Mouse (Mus musculus): ENCODE results near the gene Abhd14a. TPM values are rescaled to one million over a fixed set of nuclear protein-coding genes. Genes with fewer than 3 reads are reported as not detected.

Gene Abhd14a
- polyA plus RNA-seq, 1 experiment from 2014 or later, result 55.5 TPM

DNA sequence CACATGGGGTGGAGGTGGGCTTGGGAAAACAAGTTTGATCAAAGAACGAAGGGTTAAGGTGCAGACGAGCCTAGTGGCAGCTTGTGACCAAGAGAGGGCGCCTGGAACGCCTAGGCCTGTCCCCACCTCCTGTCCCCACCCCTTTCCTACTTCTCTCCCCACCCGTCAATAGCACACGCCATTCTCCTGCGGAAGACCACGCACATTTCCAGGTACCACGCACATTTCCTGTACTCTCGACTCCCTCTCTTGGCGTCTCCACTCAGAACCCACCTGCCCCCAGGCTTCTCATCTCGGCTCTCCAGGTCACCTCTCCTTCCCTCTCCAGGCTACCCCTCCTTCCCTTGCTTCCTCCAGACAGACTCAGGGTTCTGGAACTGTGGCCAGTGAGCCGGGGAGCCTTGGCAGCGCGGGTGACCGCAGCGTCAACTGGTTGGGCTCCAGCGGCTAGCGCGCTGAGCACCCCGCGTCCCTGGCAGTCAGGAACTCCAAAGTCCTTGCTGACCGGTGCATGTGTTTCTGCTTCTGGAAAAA is 1.1 kb upstream of the Abhd14a start:
- peak overlapping the region; percentile 57 for H3K4me3 ChIP-seq (replicated peaks)
- no peaks in the 10 kb centered on the region for H3K27me3 ChIP-seq
- peaks cover 83% of the 10 kb centered on the region for H3K4me1 ChIP-seq
- H3K9me3 ChIP-seq (replicated peaks), result no peaks in the 10 kb centered on the region
- peak overlapping the region; percentile 65 for H3K9ac ChIP-seq
- peak; percentile 50; the same call in 1 of the 2 replicates for ATAC-seq (replicated peaks; ENCODE audit: low FRiP score)
- WGBS, result under 1% methylated on average over 23 of the region's 23 CpGs
- H3K27ac ChIP-seq, result peak overlapping the region; percentile 87
- no peaks in the 10 kb centered on the region for H3K36me3 ChIP-seq
- peak overlapping the region; percentile 82 for H3K4me2 ChIP-seq

DNA sequence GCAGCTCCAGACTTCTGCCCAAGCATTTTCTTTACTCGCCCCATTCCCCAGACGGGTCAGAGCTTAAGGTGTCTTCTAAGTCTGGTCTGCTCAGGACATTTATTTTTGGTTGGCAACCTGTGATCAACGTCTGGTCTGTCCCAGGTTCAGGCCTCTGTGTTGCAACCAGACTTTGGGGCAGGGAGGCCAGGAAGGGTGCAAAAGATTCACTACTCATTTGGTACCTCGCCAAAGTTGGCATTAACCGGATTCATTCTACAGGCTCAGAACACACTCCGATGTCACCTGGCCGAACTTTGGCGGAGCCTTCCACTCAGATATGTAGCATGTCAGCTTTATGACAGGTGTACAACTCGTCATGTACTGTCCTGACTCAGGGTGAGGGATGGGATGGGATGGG is 473 bp upstream of the Abhd14a start:
- WGBS, result 37% methylated on average over 9 of the region's 9 CpGs
- H3K27me3 ChIP-seq, result no peaks in the 10 kb centered on the region
- peaks cover 79% of the 10 kb centered on the region for H3K4me1 ChIP-seq
- no peaks in the 10 kb centered on the region for H3K9me3 ChIP-seq (replicated peaks)
- H3K9ac ChIP-seq, result peak overlapping the region; percentile 65
- H3K4me3 ChIP-seq (replicated peaks), result peak overlapping the region; percentile 57
- peak; percentile 4; the same call in 1 of the 2 replicates for ATAC-seq (replicated peaks; ENCODE audit: low FRiP score)
- peak overlapping the region; percentile 87 for H3K27ac ChIP-seq
- H3K36me3 ChIP-seq, result no peaks in the 10 kb centered on the region
- peak overlapping the region; percentile 82 for H3K4me2 ChIP-seq

DNA sequence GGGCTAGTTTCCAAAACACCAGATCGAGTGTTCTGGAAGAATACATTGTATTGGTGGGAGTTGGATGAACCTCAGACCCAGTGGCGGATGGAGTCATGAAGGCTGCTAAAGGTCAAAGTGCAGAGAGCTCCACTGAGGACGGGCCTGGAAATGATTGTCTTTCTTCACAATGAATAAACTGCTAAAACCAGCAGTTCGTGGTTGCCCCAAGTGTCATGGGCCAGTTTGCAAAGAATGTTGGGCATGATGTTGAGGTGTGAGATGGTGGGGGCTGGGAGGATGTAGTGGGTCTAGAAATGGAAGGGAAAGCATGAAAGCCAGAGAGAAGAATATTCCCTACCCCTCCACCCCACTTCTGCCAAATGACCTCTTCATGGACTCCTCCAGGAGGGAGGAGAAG is 2.6 kb downstream of the Abhd14a start:
- no peak for ATAC-seq (replicated peaks; ENCODE audit: low FRiP score)
- Histone ChIP-seq H3K9ac (no peak overlapping the region), H3K4me3 (replicated peaks) (no peak overlapping the region), H3K27me3 (no peaks in the 10 kb centered on the region), H3K36me3 (peaks cover 12% of the 10 kb centered on the region; the same call in 1 of the 2 replicates), H3K4me2 (no peak overlapping the region), H3K9me3 (replicated peaks) (no peaks in the 10 kb centered on the region), H3K27ac (0 out of 2 replicates have a peak overlapping the region, but pooled peaks have one; percentile 32), H3K4me1 (peaks cover 48% of the 10 kb centered on the region)
- WGBS, result 58% methylated on average over 4 of the region's 4 CpGs

DNA sequence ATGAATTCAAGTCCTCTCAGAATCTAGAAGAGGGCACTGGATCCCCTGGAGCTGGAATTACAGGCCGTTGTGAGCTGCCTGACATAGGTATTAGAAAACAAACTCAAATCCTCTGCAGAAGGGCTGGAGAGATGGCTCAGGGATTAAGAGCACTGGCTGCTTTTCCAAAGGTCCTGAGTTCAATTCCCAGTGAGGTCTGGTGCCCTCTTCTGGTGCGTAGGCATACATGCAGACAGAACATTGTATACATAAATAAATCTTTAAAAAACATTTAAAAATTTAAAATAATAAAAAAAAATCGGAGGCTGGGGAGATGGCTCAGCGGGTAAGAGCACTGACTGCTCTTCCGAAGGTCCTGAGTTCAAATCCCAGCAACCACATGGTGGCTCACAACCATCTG is 4.8 kb downstream of the Abhd14a start:
- ATAC-seq (replicated peaks; ENCODE audit: low FRiP score), result no peak
- Histone ChIP-seq H3K27me3 (no peaks in the 10 kb centered on the region), H3K4me1 (peaks cover 39% of the 10 kb centered on the region), H3K4me2 (no peak overlapping the region), H3K36me3 (peaks cover 12% of the 10 kb centered on the region; the same call in 1 of the 2 replicates), H3K27ac (no peak overlapping the region), H3K9me3 (replicated peaks) (no peaks in the 10 kb centered on the region), H3K9ac (no peak overlapping the region), H3K4me3 (replicated peaks) (no peak overlapping the region)
- 78% methylated on average over 5 of the region's 5 CpGs for WGBS

DNA sequence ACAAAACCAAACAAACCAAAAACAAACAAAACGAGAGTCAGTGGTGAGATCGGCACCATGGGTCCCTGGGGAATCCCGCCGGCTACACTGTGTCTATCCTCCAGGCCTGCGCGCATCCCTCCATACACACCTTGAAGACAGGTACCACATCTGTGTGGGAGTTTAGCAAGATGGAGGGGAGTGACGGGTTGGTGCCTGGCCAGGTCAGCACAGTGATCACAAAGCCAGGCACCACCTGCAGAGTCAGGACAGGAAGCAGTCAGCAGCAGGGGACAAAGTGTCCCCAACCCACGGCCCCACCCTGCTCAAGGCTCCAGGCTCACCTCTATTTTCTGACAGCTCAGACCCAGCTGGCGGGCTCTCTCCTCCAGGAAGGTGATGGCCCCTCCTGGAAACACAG is 10.9 kb downstream of the Abhd14a start:
- Histone ChIP-seq H3K36me3 (peaks cover 41% of the 10 kb centered on the region), H3K27ac (no peak overlapping the region), H3K9me3 (replicated peaks) (no peaks in the 10 kb centered on the region), H3K9ac (no peak overlapping the region), H3K4me2 (no peak overlapping the region), H3K4me3 (replicated peaks) (no peak overlapping the region), H3K27me3 (no peaks in the 10 kb centered on the region), H3K4me1 (peaks cover 39% of the 10 kb centered on the region)
- 75% methylated on average over 9 of the region's 9 CpGs for WGBS
- no peak for ATAC-seq (replicated peaks; ENCODE audit: low FRiP score)

DNA sequence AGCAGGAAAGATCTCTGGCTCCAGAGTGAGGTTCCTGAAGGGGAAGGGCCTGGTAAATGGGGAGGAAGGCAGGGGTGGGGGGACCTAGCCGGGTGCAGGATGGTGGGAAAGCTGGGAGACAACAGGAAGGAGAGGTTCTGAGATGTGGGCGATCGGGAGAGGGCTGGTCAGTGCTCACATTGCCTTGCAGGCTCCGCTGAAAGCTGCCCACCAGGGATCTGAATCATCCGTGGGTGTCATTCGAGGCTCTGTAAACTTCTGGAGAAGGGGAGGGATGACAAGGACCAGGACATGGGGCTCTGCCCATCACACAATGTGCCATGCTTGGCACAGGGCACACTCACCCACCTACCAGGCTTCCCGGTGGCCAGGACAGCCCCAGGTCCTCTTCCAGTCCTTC is 14.1 kb downstream of the Abhd14a start:
- Histone ChIP-seq H3K36me3 (peaks cover 48% of the 10 kb centered on the region), H3K9ac (no peak overlapping the region), H3K27me3 (no peaks in the 10 kb centered on the region), H3K4me2 (no peak overlapping the region), H3K27ac (0 out of 2 replicates have a peak overlapping the region, but pooled peaks have one; percentile 13), H3K4me3 (replicated peaks) (no peak overlapping the region), H3K9me3 (replicated peaks) (no peaks in the 10 kb centered on the region), H3K4me1 (peaks cover 43% of the 10 kb centered on the region)
- WGBS, result 69% methylated on average over 7 of the region's 7 CpGs
- ATAC-seq (replicated peaks; ENCODE audit: low FRiP score), result no peak

DNA sequence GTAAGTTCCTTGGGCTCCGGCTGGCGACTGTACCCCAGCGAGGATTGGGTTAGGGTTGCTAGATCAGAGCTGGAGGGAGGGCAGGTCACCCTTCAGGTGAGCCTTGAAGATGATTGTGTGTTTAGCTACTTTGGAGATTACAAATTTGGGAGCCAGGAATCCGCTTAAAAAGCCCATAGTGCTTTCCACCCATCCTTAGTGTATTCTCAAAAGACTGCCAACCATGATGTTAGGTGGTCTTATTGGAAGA is 17.5 kb downstream of the Abhd14a start:
- no peaks in the 10 kb centered on the region for H3K27me3 ChIP-seq
- H3K4me3 ChIP-seq (replicated peaks), result peak overlapping the region; percentile 93
- WGBS, result 0% methylated on average over 4 of the region's 4 CpGs

DNA sequence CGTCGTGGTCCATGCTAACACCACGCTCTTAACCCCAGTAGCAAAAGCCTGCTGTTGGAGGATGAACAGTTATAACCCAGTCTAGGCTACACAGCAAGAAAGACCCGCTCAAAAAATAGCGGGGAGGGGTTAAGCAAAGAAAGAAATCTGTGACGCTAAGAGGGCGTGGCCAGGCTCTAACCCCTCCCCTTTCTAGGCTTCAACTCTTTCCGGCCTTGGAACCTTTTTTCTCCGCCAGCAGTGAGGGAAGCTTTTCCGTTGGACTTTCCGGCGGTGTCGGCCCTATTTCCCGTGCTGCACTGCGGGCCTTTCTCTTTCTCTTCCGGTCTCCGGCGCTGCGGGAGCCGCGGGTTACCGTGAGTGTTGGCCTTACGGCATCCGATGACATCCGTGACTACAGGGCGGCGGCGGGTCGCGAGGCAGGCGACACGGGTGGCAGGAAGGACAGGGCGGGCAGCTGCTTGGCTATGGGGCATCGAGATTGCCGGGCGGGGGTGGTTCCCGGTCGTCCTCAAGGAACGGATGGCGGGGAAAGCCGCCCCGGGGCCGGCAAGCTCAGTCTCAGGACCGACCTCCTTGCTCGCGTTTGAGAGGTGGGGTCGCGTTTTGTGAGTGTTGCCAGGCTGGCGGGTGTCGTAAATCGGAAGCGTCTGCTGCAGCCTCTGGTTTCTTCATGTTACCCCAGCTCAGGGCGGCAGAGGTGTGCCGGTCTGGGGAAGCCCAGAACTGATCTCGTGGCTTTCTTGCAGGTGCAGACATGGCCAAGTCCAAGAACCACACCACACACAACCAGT is 18.1 kb downstream of the Abhd14a start, which contains the start of gene Rpl29:
Gene Rpl29 (plus strand): TSS at position 234 of the 794 bp plus-strand sequence.
- Histone ChIP-seq H3K9ac (peak within 1 kb of the TSS; percentile 98), H3K4me3 (replicated peaks) (peak within 1 kb of the TSS; percentile 93), H3K27ac (peak within 1 kb of the TSS; percentile 97), H3K36me3 (peaks cover 40% of the 10 kb centered on the region), H3K4me2 (peak within 1 kb of the TSS; percentile 80), H3K27me3 (no peaks in the 10 kb centered on the region), H3K9me3 (replicated peaks) (no peaks in the 10 kb centered on the region), H3K4me1 (peaks cover 17% of the 10 kb centered on the region)
- WGBS, result under 1% methylated on average over 55 of the region's 55 CpGs
- ATAC-seq (replicated peaks; ENCODE audit: low FRiP score), result peak; percentile 91

More for the DNA sequence above, 17.5 kb downstream of the Abhd14a start:
- peak overlapping the region; percentile 97 for H3K27ac ChIP-seq
- H3K4me2 ChIP-seq, result peak overlapping the region; percentile 80
- peaks cover 43% of the 10 kb centered on the region for H3K36me3 ChIP-seq
- H3K4me1 ChIP-seq, result peaks cover 17% of the 10 kb centered on the region
- H3K9ac ChIP-seq, result peak overlapping the region; percentile 98
- no peak for ATAC-seq (replicated peaks; ENCODE audit: low FRiP score)
- H3K9me3 ChIP-seq (replicated peaks), result no peaks in the 10 kb centered on the region

DNA sequence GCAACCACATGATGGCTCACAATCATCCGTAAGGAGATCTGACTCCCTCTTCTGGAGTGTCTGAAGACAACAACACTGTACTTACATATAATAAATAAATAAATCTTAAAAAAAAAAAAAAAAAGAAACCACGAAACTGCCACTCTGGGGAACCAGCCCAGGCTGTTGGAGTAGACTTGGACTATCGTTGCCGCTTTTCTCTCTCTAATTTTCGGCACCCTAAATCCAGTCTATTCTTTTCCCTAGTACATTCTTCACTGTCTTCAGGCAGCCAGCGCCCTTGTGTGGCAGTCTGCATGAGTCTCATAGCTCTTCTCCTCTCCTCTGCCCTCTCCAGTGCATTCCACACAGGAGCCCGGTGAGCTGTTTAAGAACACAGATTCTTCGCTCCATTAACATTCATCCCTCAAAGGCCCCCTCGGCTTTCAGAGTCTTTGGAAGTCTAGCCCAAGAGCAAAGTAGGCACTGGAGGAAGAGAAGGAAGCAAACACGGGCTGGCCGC is 18.7 kb downstream of the Abhd14a start:
- no peaks in the 10 kb centered on the region for H3K9me3 ChIP-seq (replicated peaks)
- H3K9ac ChIP-seq, result peak overlapping the region; percentile 48
- peaks cover 33% of the 10 kb centered on the region for H3K36me3 ChIP-seq
- H3K4me1 ChIP-seq, result peaks cover 17% of the 10 kb centered on the region
- peak overlapping the region; percentile 97 for H3K27ac ChIP-seq
- H3K27me3 ChIP-seq, result no peaks in the 10 kb centered on the region
- WGBS, result 13% methylated on average over 11 of the region's 11 CpGs
- H3K4me2 ChIP-seq, result peak overlapping the region; percentile 80
- peak overlapping the region; percentile 93 for H3K4me3 ChIP-seq (replicated peaks)
- peak; percentile 64 for ATAC-seq (replicated peaks; ENCODE audit: low FRiP score)

DNA sequence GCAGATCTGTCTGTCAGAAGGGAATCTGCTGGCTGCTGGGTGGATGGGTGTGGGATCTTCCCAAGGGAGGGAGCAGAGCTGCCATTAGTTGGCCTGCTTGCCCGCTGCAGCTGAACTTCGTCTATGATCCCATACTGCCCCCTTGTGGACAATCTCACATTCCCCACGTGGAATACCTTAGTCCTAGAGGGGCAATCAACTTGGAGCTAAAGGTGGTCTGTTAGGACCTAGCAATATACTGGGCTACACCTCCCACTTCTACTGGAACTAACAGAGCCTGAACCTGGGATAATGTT is 25.7 kb downstream of the Abhd14a start:
- Histone ChIP-seq H3K9ac (peak overlapping the region; percentile 1; the same call in 1 of the 2 replicates), H3K36me3 (no peaks in the 10 kb centered on the region), H3K4me1 (peaks cover 51% of the 10 kb centered on the region), H3K9me3 (replicated peaks) (no peaks in the 10 kb centered on the region), H3K4me2 (peak overlapping the region; percentile 53), H3K27me3 (no peaks in the 10 kb centered on the region), H3K4me3 (replicated peaks) (peak overlapping the region; percentile 15; the same call in 1 of the 2 replicates), H3K27ac (peak overlapping the region; percentile 69)
- ATAC-seq (replicated peaks; ENCODE audit: low FRiP score), result peak; percentile 55; the same call in 1 of the 2 replicates
- 0% methylated on average over 3 of the region's 3 CpGs for WGBS

DNA sequence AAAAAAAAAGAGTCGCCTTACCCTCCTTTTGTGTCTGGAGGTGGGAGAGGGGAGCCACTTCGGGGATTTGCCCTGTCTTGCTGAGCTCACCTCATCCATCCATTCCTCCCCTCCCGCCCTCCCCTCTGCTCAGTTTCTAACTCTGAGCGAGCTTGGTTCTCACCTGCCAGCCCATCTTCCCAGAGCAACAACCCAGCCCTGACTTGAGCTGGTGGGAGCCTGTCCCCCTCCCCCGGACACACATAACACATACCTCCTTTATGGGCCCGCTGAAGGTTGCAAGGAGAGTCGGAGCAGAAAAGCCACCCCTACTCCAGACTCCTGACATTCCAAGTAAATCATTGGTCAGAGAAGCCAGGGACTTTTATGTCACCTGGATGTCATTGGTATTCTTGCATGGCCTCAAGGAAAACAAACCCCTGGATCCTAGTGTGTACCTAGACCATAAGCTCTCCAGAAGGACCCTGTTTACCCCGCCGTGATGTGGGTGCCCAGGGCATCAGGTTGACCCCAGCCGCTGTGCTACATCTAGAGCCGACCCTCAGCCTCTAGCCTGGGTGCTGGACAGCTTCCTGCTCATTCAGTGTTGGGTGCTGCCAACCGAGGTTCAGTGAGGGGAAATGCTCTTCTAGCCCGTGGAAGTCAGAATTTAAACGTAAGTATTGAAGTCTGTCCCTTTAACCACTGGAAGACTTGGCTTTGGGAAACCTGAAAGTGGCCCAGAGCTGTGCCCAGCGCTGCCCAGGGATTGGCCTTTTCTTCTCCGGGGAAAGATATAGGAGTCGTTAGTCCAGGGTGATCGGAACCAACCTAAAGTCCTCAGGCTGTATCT is 26.2 kb downstream of the Abhd14a start:
- Histone ChIP-seq H3K9ac (peak overlapping the region; percentile 1; the same call in 1 of the 2 replicates), H3K9me3 (replicated peaks) (no peaks in the 10 kb centered on the region), H3K36me3 (no peaks in the 10 kb centered on the region), H3K27me3 (no peaks in the 10 kb centered on the region), H3K4me3 (replicated peaks) (peak overlapping the region; percentile 15; the same call in 1 of the 2 replicates), H3K27ac (peak overlapping the region; percentile 69), H3K4me1 (peaks cover 51% of the 10 kb centered on the region), H3K4me2 (peak overlapping the region; percentile 53)
- peak; percentile 33; the same call in 1 of the 2 replicates for ATAC-seq (replicated peaks; ENCODE audit: low FRiP score)
- WGBS, result 8% methylated on average over 18 of the region's 18 CpGs

Data from kidney, embryonic 15.5 days (tissue).